Mouse (Mus musculus): ENCODE data around the gene Gm49321.

DNA sequence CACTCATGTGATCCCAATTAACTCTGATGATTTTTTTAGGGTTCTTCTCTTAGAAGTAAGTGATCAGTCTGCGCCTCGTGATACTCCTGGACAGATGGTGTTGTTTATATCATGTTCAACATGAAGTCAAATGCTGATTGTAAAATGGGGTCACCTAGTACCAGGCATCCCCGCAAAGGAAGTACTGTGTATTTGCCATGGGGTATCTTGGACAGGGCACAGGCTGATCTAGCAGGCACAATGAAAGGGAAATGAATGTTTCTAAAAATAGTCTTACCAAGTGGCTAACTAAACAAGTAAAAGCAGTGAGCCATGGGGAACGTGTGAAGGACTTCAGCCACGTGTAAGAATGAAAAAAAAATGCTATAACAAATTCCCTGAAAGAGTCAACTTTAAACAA is 17.3 kb downstream of the Gm49321 start:
- TF ChIP-seq E2F4 (IDR thresholded peaks at IDR 0.05; ENCODE audit: insufficient read depth) (no peak), MAX (IDR thresholded peaks at IDR 0.05; ENCODE audit: low read depth) (no peak), POLR2AphosphoS2 (IDR thresholded peaks at IDR 0.05; ENCODE audit: insufficient read length, low read depth) (no peak), POLR2A (IDR thresholded peaks at IDR 0.05; ENCODE audit: insufficient read length, low read depth) (no peak)

Data from myocyte (in vitro differentiated cells).